Mouse (Mus musculus) forebrain, embryonic 14.5 days (tissue): ENCODE measurements at regions not wholly inside any gene's neighbourhood (a gene's known extent, or its start where the extent isn't known, plus 50 kb on each side); places are given as distances from the start of the nearest gene placed in this dataset.

Experiments used
- ATAC-seq: fragments of 200-750 bp; cut with Nextera tagmentation; 2 replicates; pipeline ENCODE4 v1.8.0; 2017; ENCODE audit warnings: mild to moderate bottlenecking, moderate library complexity
- DNase-seq: peaks from one replicate; pipeline ENCODE4 v3.0.0-alpha.2; 2015; ENCODE audit warnings: low spot score
- H3K27ac ChIP-seq: fragments of 300-500 bp; sonication (generic); 2 replicates; pipeline ENCODE4 v1.5.1; 2014; ENCODE audit warnings: low read depth, mild to moderate bottlenecking, control low read depth, low read length, moderate library complexity
- H3K27me3 ChIP-seq: fragments of 300-500 bp; sonication (generic); replicated peaks from 2 replicates; pipeline ENCODE4 v1.6.1; 2014; ENCODE audit warnings: low read length, control low read depth, mixed read lengths; ENCODE audit not compliant: control insufficient read depth, insufficient read depth
- H3K36me3 ChIP-seq: fragments of 300-500 bp; sonication (generic); 2 replicates; pipeline ENCODE4 v1.6.1; 2014; ENCODE audit warnings: low read length, control low read depth; ENCODE audit not compliant: control insufficient read depth, insufficient read depth
- H3K4me1 ChIP-seq: fragments of 300-500 bp; sonication (generic); 2 replicates; pipeline ENCODE4 v1.6.1; 2014; ENCODE audit warnings: antibody characterized with exemption, low read length, control low read depth; ENCODE audit not compliant: control insufficient read depth, insufficient read depth
- H3K4me2 ChIP-seq: fragments of 300-500 bp; sonication (generic); 2 replicates; pipeline ENCODE4 v1.6.1; 2014; ENCODE audit warnings: mild to moderate bottlenecking, control low read depth, low read length
- H3K4me3 ChIP-seq: fragments of 300-500 bp; sonication (generic); 2 replicates; pipeline ENCODE4 v1.5.1; 2014; ENCODE audit warnings: low read depth, low read length, control low read depth
- H3K9ac ChIP-seq: fragments of 300-500 bp; sonication (generic); 2 replicates; pipeline ENCODE4 v1.6.1; 2014; ENCODE audit warnings: mild to moderate bottlenecking, low read length, control low read depth, moderate library complexity
- H3K9me3 ChIP-seq: fragments of 300-500 bp; sonication (generic); replicated peaks from 2 replicates; pipeline ENCODE4 v1.6.1; 2016; ENCODE audit warnings: low read length, control low read depth, mixed read lengths; ENCODE audit not compliant: control insufficient read depth
- WGBS: fragments of 180-500 bp; shearing (Covaris S2); extraction: QIAGEN DNeasy Blood & Tissue Kit; methylation state at CpG from one replicate; pipeline ENCODE4 v1.1.7; 2014; 5-methylcytosine and 5-hydroxymethylcytosine counted together

GRCm38 (mm10) chr12:58557261-58557660 lies 288.2 kb upstream of the Clec14a start:
- ATAC-seq (no peak), DNase-seq (no peak)
- Histone ChIP-seq H3K9me3 (no peaks in the 10 kb centered on the region), H3K36me3 (no peaks in the 10 kb centered on the region), H3K27me3 (no peaks in the 10 kb centered on the region), H3K4me3 (no peak overlapping the region), H3K4me1 (peaks cover 2% of the 10 kb centered on the region; the same call in 1 of the 2 replicates), H3K4me2 (no peak overlapping the region), H3K27ac (no peak overlapping the region), H3K9ac (no peak overlapping the region)
- WGBS = 89% methylated on average over 4 of the region's 4 CpGs

GRCm38 (mm10) chr12:58556741-58557140 lies 287.7 kb upstream of the Clec14a start:
- H3K9ac ChIP-seq = no peak overlapping the region
- DNase-seq (peak; percentile 41), ATAC-seq (no peak)
- no peaks in the 10 kb centered on the region for H3K27me3 ChIP-seq
- H3K4me3 ChIP-seq = no peak overlapping the region
- no peak overlapping the region for H3K4me2 ChIP-seq
- 68% methylated on average over 4 of the region's 4 CpGs for WGBS
- peaks cover 2% of the 10 kb centered on the region; the same call in 1 of the 2 replicates for H3K4me1 ChIP-seq
- H3K27ac ChIP-seq = no peak overlapping the region
- H3K36me3 ChIP-seq = no peaks in the 10 kb centered on the region
- no peaks in the 10 kb centered on the region for H3K9me3 ChIP-seq

- ATAC-seq (no peak), DNase-seq (no peak)
- Histone ChIP-seq H3K4me1 (peaks cover 2% of the 10 kb centered on the region; the same call in 1 of the 2 replicates), H3K9me3 (no peaks in the 10 kb centered on the region), H3K27me3 (no peaks in the 10 kb centered on the region), H3K4me3 (no peak overlapping the region), H3K36me3 (no peaks in the 10 kb centered on the region), H3K4me2 (no peak overlapping the region), H3K27ac (no peak overlapping the region), H3K9ac (no peak overlapping the region)
- WGBS = 96% methylated on average over 1 of the region's 1 CpGs
Measured at GRCm38 (mm10) chr12:58556060-58556459, 287.0 kb upstream of the Clec14a start.

GRCm38 (mm10) chr12:58550859-58551761 lies 282.0 kb upstream of the Clec14a start:
- 3% methylated on average over 9 of the region's 9 CpGs for WGBS

GRCm38 (mm10) chr12:58545832-58546538 lies 276.9 kb upstream of the Clec14a start:
- H3K36me3 ChIP-seq = no peaks in the 10 kb centered on the region
- no peak overlapping the region for H3K4me2 ChIP-seq
- H3K9ac ChIP-seq = no peak overlapping the region
- WGBS = 26% methylated on average over 4 of the region's 4 CpGs
- H3K4me1 ChIP-seq = peaks cover 3% of the 10 kb centered on the region; the same call in 1 of the 2 replicates
- H3K9me3 ChIP-seq = no peaks in the 10 kb centered on the region
- H3K27me3 ChIP-seq = no peaks in the 10 kb centered on the region
- no peak overlapping the region for H3K4me3 ChIP-seq
- H3K27ac ChIP-seq = no peak overlapping the region
- ATAC-seq (peak; percentile 86), DNase-seq (peak; percentile 81)

More at GRCm38 (mm10) chr12:58550859-58551761, 282.0 kb upstream of the Clec14a start:
- no peaks in the 10 kb centered on the region for H3K27me3 ChIP-seq
- peak overlapping the region; percentile 6; the same call in 1 of the 2 replicates for H3K27ac ChIP-seq
- H3K4me3 ChIP-seq = no peak overlapping the region
- H3K4me2 ChIP-seq = no peak overlapping the region
- no peaks in the 10 kb centered on the region for H3K36me3 ChIP-seq
- H3K9ac ChIP-seq = no peak overlapping the region
- ATAC-seq = peak; percentile 77
- peak; percentile 72 for DNase-seq
- peaks cover 5% of the 10 kb centered on the region; the same call in 1 of the 2 replicates for H3K4me1 ChIP-seq
- no peaks in the 10 kb centered on the region for H3K9me3 ChIP-seq

GRCm38 (mm10) chr12:58544862-58545261 lies 275.8 kb upstream of the Clec14a start:
- H3K36me3 ChIP-seq = no peaks in the 10 kb centered on the region
- ATAC-seq (no peak), DNase-seq (no peak)
- H3K4me2 ChIP-seq = no peak overlapping the region
- no peak overlapping the region for H3K27ac ChIP-seq
- H3K9me3 ChIP-seq = no peaks in the 10 kb centered on the region
- no peak overlapping the region for H3K9ac ChIP-seq
- H3K4me3 ChIP-seq = no peak overlapping the region
- H3K27me3 ChIP-seq = no peaks in the 10 kb centered on the region
- 72% methylated on average over 4 of the region's 4 CpGs for WGBS
- H3K4me1 ChIP-seq = no peaks in the 10 kb centered on the region; the same call in 1 of the 2 replicates

- DNase-seq = no peak
Measured at GRCm38 (mm10) chr12:58538305-58538719, 269.2 kb upstream of the Clec14a start.

GRCm38 (mm10) chr12:58537833-58538232 lies 268.7 kb upstream of the Clec14a start:
- Histone ChIP-seq H3K27me3 (no peaks in the 10 kb centered on the region), H3K4me1 (no peaks in the 10 kb centered on the region), H3K4me3 (no peak overlapping the region), H3K9me3 (no peaks in the 10 kb centered on the region), H3K4me2 (no peak overlapping the region), H3K36me3 (no peaks in the 10 kb centered on the region), H3K9ac (no peak overlapping the region), H3K27ac (no peak overlapping the region)
- DNase-seq = no peak
- ATAC-seq = no peak
- WGBS = 80% methylated on average over 5 of the region's 8 CpGs

More at GRCm38 (mm10) chr12:58538305-58538719, 269.2 kb upstream of the Clec14a start:
- no peak for ATAC-seq
- Histone ChIP-seq H3K27ac (no peak overlapping the region), H3K4me3 (no peak overlapping the region), H3K4me1 (no peaks in the 10 kb centered on the region), H3K36me3 (no peaks in the 10 kb centered on the region), H3K9ac (no peak overlapping the region), H3K9me3 (no peaks in the 10 kb centered on the region), H3K4me2 (no peak overlapping the region), H3K27me3 (no peaks in the 10 kb centered on the region)
- 76% methylated on average over 5 of the region's 5 CpGs for WGBS
